Mouse (Mus musculus) cortical plate, adult 2 months (tissue): ENCODE measurements around the gene Pawr.

Experiments used
- CTCF ChIP-seq: fragments of 200-500 bp; IDR thresholded peaks from 2 replicates; pipeline ENCODE4 v1.5.1; 2011; ENCODE audit warnings: mild to moderate bottlenecking, control low read depth, low read length; ENCODE audit not compliant: insufficient read depth; ENCODE audit errors: extremely low read depth
- POLR2A ChIP-seq: fragments of 200-500 bp; IDR thresholded peaks from 2 replicates; pipeline ENCODE4 v1.6.1; 2011; ENCODE audit warnings: mild to moderate bottlenecking, low read length, control low read depth; ENCODE audit not compliant: insufficient read depth; ENCODE audit errors: extremely low read depth

DNA sequence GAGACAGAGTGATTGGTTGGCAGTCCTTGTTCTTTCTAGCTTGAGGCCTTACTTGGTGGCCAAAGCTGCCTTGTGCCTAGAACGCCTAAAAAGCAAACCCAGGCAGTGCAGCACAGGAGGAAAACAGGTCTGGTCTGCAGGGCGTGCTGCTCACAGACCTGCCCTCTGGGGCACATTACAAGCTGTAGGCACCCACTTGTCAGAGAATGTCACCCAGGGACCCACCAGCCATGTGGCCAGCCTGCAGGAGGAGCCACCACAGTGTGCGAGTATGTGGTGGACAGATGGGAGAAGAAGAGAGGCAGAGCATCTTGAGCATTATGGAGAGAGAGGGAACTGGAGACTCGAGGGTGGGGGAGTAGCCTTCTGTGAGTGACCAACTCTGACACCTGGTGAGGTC, 70.8 kb downstream of the Pawr start:
- TF ChIP-seq CTCF (no peak), POLR2A (no peak)
